Mouse (Mus musculus): ENCODE measurements around the gene Gm609. TPM values are rescaled to one million over a fixed set of nuclear protein-coding genes. Genes with fewer than 3 reads are reported as not detected.

Gm609 gene
- polyA plus RNA-seq, 2 experiments, result 0.03 TPM; not detected in 1

DNA sequence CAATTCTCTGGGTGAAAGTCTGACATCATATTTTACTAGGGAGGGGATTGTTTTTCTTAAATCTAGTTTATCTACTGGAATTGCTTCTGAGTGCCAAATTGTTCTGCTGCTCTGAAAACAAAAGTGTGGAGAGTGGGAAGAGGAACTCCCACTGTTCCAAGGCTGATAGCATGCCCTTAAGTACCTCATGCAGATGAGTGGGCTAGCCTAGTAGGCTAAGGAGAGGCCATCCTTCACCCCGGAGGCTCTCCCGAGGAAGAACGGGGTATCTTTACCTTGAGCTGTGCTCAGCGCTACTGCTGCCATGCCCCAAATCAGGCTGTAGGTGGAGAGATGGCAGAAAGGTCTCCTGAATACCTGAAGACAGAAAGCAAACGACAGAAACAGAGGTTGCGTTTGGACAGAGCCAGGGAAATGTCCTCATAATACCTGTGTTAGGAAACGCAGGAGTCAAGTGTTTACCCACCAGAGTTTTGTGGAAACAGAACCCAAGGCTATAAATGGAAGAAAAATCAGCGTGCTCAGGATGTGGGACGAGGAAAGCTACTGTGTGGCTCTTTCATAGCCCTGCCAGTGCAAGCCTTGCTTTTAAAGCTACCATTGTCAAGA, 92.7 kb downstream of the Gm609 start:
- H3K4me2 ChIP-seq (ENCODE audit: low read depth), result no peak overlapping the region
- TF ChIP-seq CTCF (IDR thresholded peaks at IDR 0.05; ENCODE audit: low read depth) (no peak), EP300 (IDR thresholded peaks at IDR 0.05; ENCODE audit: low read depth) (no peak)
- no peaks in the 10 kb centered on the region for H3K36me3 ChIP-seq (replicated peaks; ENCODE audit: control insufficient read depth, insufficient read depth, low read depth)
- WGBS (ENCODE audit: insufficient replicate concordance), result 44% methylated on average over 9 of the region's 9 CpGs
- ATAC-seq (ENCODE audit: insufficient read depth), result no peak
- H3K27me3 ChIP-seq (ENCODE audit: control insufficient read depth, insufficient read depth, low read length), result no peaks in the 10 kb centered on the region
- H3K4me1 ChIP-seq (replicated peaks; ENCODE audit: control insufficient read depth in 2 of 2, insufficient read depth in 2 of 2, low read length in 1 of 2), result no peaks in the 10 kb centered on the region
- H3K9me3 ChIP-seq (ENCODE audit: control insufficient read depth, low read length), result no peaks in the 10 kb centered on the region
- H3K4me3 ChIP-seq (ENCODE audit: insufficient read depth in 1 of 2, low read depth in 2 of 2, low read length in 2 of 2), result no peak overlapping the region
- H3K27ac ChIP-seq, result no peak overlapping the region
- no peak overlapping the region for H3K9ac ChIP-seq (replicated peaks)
- DNase-seq (ENCODE audit: low read depth in 3 of 3, low spot score in 3 of 3), result no peak

GRCm38 (mm10) chr16:45399411-45399810, 93.4 kb downstream of the Gm609 start:
- H3K9ac ChIP-seq (replicated peaks), result no peak overlapping the region
- ATAC-seq (ENCODE audit: insufficient read depth), result no peak
- no peak overlapping the region for H3K4me3 ChIP-seq (ENCODE audit: insufficient read depth in 1 of 2, low read depth in 2 of 2, low read length in 2 of 2)
- no peak for DNase-seq (ENCODE audit: low read depth in 3 of 3, low spot score in 3 of 3)
- H3K4me2 ChIP-seq (ENCODE audit: low read depth), result no peak overlapping the region
- H3K27ac ChIP-seq, result no peak overlapping the region
- WGBS (ENCODE audit: insufficient replicate concordance), result 56% methylated on average over 3 of the region's 3 CpGs
- no peaks in the 10 kb centered on the region for H3K36me3 ChIP-seq (replicated peaks; ENCODE audit: control insufficient read depth, insufficient read depth, low read depth)
- no peak for TF ChIP-seq CTCF (IDR thresholded peaks at IDR 0.05; ENCODE audit: low read depth)
- no peak for TF ChIP-seq EP300 (IDR thresholded peaks at IDR 0.05; ENCODE audit: low read depth)
- H3K9me3 ChIP-seq (ENCODE audit: control insufficient read depth, low read length), result no peaks in the 10 kb centered on the region
- no peaks in the 10 kb centered on the region for H3K27me3 ChIP-seq (ENCODE audit: control insufficient read depth, insufficient read depth, low read length)
- no peaks in the 10 kb centered on the region for H3K4me1 ChIP-seq (replicated peaks; ENCODE audit: control insufficient read depth in 2 of 2, insufficient read depth in 2 of 2, low read length in 1 of 2)

DNA sequence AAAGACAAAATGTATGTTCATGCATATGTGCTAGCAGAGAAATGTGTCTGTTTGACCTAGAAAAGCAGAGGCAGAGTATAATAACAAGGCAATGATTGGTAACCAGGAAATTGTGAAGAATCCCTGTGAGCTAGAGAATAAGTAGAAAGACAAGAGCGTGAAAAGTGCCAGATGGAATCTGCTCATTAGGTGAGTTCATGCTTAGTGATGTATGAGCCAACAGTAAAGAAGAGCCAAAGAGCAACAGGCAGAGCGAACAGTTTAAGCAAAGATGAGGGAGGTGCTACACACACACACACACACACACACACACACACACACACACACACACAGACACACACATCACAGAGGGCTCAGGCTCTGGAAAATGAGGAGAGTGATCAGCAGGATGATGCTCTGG, 95.3 kb downstream of the Gm609 start:
- DNase-seq (ENCODE audit: low read depth in 3 of 3, low spot score in 3 of 3) (no peak), ATAC-seq (ENCODE audit: insufficient read depth) (no peak)
- H3K9ac ChIP-seq (replicated peaks), result no peak overlapping the region
- TF ChIP-seq CTCF (IDR thresholded peaks at IDR 0.05; ENCODE audit: low read depth) (no peak), EP300 (IDR thresholded peaks at IDR 0.05; ENCODE audit: low read depth) (no peak)
- H3K4me3 ChIP-seq (ENCODE audit: insufficient read depth in 1 of 2, low read depth in 2 of 2, low read length in 2 of 2), result no peak overlapping the region
- no peaks in the 10 kb centered on the region for H3K4me1 ChIP-seq (replicated peaks; ENCODE audit: control insufficient read depth in 2 of 2, insufficient read depth in 2 of 2, low read length in 1 of 2)
- 58% methylated on average over 2 of the region's 2 CpGs for WGBS (ENCODE audit: insufficient replicate concordance)
- H3K4me2 ChIP-seq (ENCODE audit: low read depth), result no peak overlapping the region
- H3K9me3 ChIP-seq (ENCODE audit: control insufficient read depth, low read length), result no peaks in the 10 kb centered on the region
- no peak overlapping the region for H3K27ac ChIP-seq
- no peaks in the 10 kb centered on the region for H3K36me3 ChIP-seq (replicated peaks; ENCODE audit: control insufficient read depth, insufficient read depth, low read depth)
- H3K27me3 ChIP-seq (ENCODE audit: control insufficient read depth, insufficient read depth, low read length), result no peaks in the 10 kb centered on the region

GRCm38 (mm10) chr16:45392246-45392645, 100.5 kb downstream of the Gm609 start:
- Histone ChIP-seq H3K36me3 (replicated peaks; ENCODE audit: control insufficient read depth, insufficient read depth, low read depth) (no peaks in the 10 kb centered on the region), H3K27ac (no peak overlapping the region), H3K27me3 (ENCODE audit: control insufficient read depth, insufficient read depth, low read length) (no peaks in the 10 kb centered on the region), H3K9ac (replicated peaks) (no peak overlapping the region), H3K4me2 (ENCODE audit: low read depth) (no peak overlapping the region), H3K4me3 (ENCODE audit: insufficient read depth in 1 of 2, low read depth in 2 of 2, low read length in 2 of 2) (no peak overlapping the region), H3K4me1 (replicated peaks; ENCODE audit: control insufficient read depth in 2 of 2, insufficient read depth in 2 of 2, low read length in 1 of 2) (no peaks in the 10 kb centered on the region), H3K9me3 (ENCODE audit: control insufficient read depth, low read length) (no peaks in the 10 kb centered on the region)
- ATAC-seq (ENCODE audit: insufficient read depth), result no peak
- DNase-seq (ENCODE audit: low read depth in 3 of 3, low spot score in 3 of 3), result no peak
- TF ChIP-seq CTCF (IDR thresholded peaks at IDR 0.05; ENCODE audit: low read depth), result no peak
- no peak for TF ChIP-seq EP300 (IDR thresholded peaks at IDR 0.05; ENCODE audit: low read depth)
- WGBS (ENCODE audit: insufficient replicate concordance), result 70% methylated on average over 6 of the region's 6 CpGs

GRCm38 (mm10) chr16:45391680-45392079, 101.1 kb downstream of the Gm609 start:
- Histone ChIP-seq H3K4me2 (ENCODE audit: low read depth) (no peak overlapping the region), H3K9me3 (ENCODE audit: control insufficient read depth, low read length) (no peaks in the 10 kb centered on the region), H3K27ac (no peak overlapping the region), H3K9ac (replicated peaks) (no peak overlapping the region), H3K27me3 (ENCODE audit: control insufficient read depth, insufficient read depth, low read length) (no peaks in the 10 kb centered on the region), H3K4me1 (replicated peaks; ENCODE audit: control insufficient read depth in 2 of 2, insufficient read depth in 2 of 2, low read length in 1 of 2) (no peaks in the 10 kb centered on the region), H3K4me3 (ENCODE audit: insufficient read depth in 1 of 2, low read depth in 2 of 2, low read length in 2 of 2) (no peak overlapping the region), H3K36me3 (replicated peaks; ENCODE audit: control insufficient read depth, insufficient read depth, low read depth) (no peaks in the 10 kb centered on the region)
- no peak for TF ChIP-seq CTCF (IDR thresholded peaks at IDR 0.05; ENCODE audit: low read depth)
- TF ChIP-seq EP300 (IDR thresholded peaks at IDR 0.05; ENCODE audit: low read depth), result no peak
- no peak for DNase-seq (ENCODE audit: low read depth in 3 of 3, low spot score in 3 of 3)
- no peak for ATAC-seq (ENCODE audit: insufficient read depth)
- 68% methylated on average over 3 of the region's 3 CpGs for WGBS (ENCODE audit: insufficient replicate concordance)
